In genomic region chr14:102769716-102770115, GRCm38 (mm10) we compare ENCODE assay signal across 7 mouse cellular contexts.
DNase-seq lines count a peak whose midpoint lies in the region; ATAC-seq lines count a peak whose summit lies in the region.

No protein-coding gene starts in this region.

- no peak for ATAC-seq in midbrain, embryonic 14.5 days (ENCODE audit: low FRiP score, low TSS enrichment)

- no peaks in the 10 kb centered on the region for H3K27me3 ChIP-seq in midbrain, embryonic 14.5 days (ENCODE audit: control insufficient read depth, insufficient read depth, low read length)

- no peak overlapping the region for H3K9ac ChIP-seq in midbrain, embryonic 14.5 days (replicated peaks; ENCODE audit: low read length)

- peak; percentile 13 for DNase-seq in urinary bladder, adult 18-20 months (ENCODE audit: low spot score in 2 of 2)
- no peak for DNase-seq in urinary bladder, adult 2 months (ENCODE audit: low spot score)
- peak; percentile 28 for DNase-seq in c-Kit-positive CD71-negative TER-119-negative erythroid progenitor cells, embryonic 14.5 days (ENCODE audit: low read depth)
- peak; percentile 49 to 61 for DNase-seq in heart, adult 9 months (ENCODE audit: low spot score in 2 of 2)
- DNase-seq in layer of hippocampus, adult 9-11 months, result peak; percentile 5
- peak; percentile 34 to 49 for DNase-seq in spleen, postnatal 36 days (ENCODE audit: low spot score in 2 of 2)
- DNase-seq in midbrain, embryonic 14.5 days, result no peak

- H3K4me1 ChIP-seq in midbrain, embryonic 14.5 days (ENCODE audit: control insufficient read depth, insufficient read depth, low read length), result no peaks in the 10 kb centered on the region

- no peaks in the 10 kb centered on the region for H3K36me3 ChIP-seq in midbrain, embryonic 14.5 days (ENCODE audit: control insufficient read depth, insufficient read depth, low read length)

- H3K4me2 ChIP-seq in midbrain, embryonic 14.5 days (ENCODE audit: low read length), result no peak overlapping the region

- 71% methylated on average over 3 of the region's 3 CpGs for WGBS in midbrain, embryonic 14.5 days

- H3K9me3 ChIP-seq in midbrain, embryonic 14.5 days (ENCODE audit: control insufficient read depth, low read length), result no peaks in the 10 kb centered on the region

- no peak overlapping the region for H3K4me3 ChIP-seq in midbrain, embryonic 14.5 days (replicated peaks; ENCODE audit: low read depth, low read length)

- H3K27ac ChIP-seq in midbrain, embryonic 14.5 days (replicated peaks; ENCODE audit: low read depth, low read length), result no peak overlapping the region

Comparison
In these comparisons a context has a peak if more than half of its experiments do, and no peak if none do; other contexts are left out.
1. DNase-seq: peak in urinary bladder, adult 18-20 months (2 of 2), c-Kit-positive CD71-negative TER-119-negative erythroid progenitor cells, embryonic 14.5 days (single experiment), heart, adult 9 months (2 of 2), layer of hippocampus, adult 9-11 months (single experiment) and spleen, postnatal 36 days (2 of 2); none in urinary bladder, adult 2 months (single experiment) and midbrain, embryonic 14.5 days (single experiment).